Mouse (Mus musculus): ENCODE results near the gene Spata13. TPM values are rescaled to one million over a fixed set of nuclear protein-coding genes. Genes with fewer than 3 reads are reported as not detected.

Gene Spata13
- total and polyA plus RNA-seq, 2 experiments from 2014 or later, result 13.9 to 50.9 TPM

DNA sequence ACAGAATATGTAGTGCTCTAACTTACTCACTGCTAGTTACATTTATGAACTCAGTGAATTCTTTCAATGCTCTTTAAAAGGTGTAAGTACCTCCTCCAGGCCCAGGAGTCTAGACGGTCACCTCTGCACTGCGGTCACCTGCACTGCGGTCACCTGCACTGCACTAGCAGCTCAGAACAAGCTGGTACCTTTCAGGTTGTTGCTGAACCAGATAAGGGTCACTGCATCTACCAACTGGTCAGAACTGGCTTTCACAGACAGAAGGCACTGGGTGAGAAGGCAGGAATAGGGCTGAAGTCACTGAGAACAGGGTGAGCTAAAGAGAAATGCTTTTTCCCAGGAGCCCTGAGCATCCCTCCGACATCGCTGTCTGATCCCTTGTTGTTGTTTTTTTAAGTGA is 120.9 kb downstream of the Spata13 start:
- Histone ChIP-seq H3K4me3 (ENCODE audit: low read depth, low read length) (no peak overlapping the region), H3K27me3 (ENCODE audit: control insufficient read depth, insufficient read depth, low read length) (no peaks in the 10 kb centered on the region), H3K9me3 (replicated peaks; ENCODE audit: control insufficient read depth, low read length) (no peaks in the 10 kb centered on the region), H3K36me3 (replicated peaks; ENCODE audit: control insufficient read depth, insufficient read depth, low read length) (peaks cover 82% of the 10 kb centered on the region), H3K9ac (replicated peaks; ENCODE audit: low read depth, low read length) (no peak overlapping the region), H3K27ac (ENCODE audit: low read depth) (no peak overlapping the region), H3K4me2 (ENCODE audit: low read depth, low read length) (no peak overlapping the region), H3K4me1 (ENCODE audit: control insufficient read depth, insufficient read depth) (peaks cover 5% of the 10 kb centered on the region; the same call in 1 of the 2 replicates)
- ATAC-seq (ENCODE audit: insufficient read depth, low read depth) (no peak), DNase-seq (ENCODE audit: low spot score) (no peak)
- no peak for TF ChIP-seq EP300 (IDR thresholded peaks at IDR 0.05; ENCODE audit: low read depth)
- no peak for TF ChIP-seq CTCF (IDR thresholded peaks at IDR 0.05; ENCODE audit: low read depth)
- WGBS, result 95% methylated on average over 5 of the region's 5 CpGs

DNA sequence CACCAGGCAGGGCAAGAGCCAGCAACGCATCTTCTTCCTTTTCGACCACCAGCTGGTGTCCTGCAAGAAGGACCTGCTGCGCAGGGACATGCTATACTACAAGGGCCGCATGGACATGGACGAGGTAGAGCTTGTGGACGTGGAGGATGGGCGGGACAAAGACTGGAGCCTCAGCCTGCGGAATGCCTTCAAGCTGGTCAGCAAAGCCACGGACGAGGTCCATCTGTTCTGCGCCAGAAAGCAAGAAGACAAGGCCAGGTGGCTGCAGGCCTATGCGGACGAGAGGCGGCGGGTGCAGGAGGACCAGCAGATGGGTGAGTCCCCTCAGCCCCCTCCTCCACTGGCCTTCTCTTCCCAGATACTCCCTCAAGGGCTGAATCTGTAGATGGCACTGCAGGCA is 122.5 kb downstream of the Spata13 start:
- TF ChIP-seq EP300 (IDR thresholded peaks at IDR 0.05; ENCODE audit: low read depth) (no peak), CTCF (IDR thresholded peaks at IDR 0.05; ENCODE audit: low read depth) (no peak)
- H3K27ac ChIP-seq (ENCODE audit: low read depth), result no peak overlapping the region
- H3K9me3 ChIP-seq (replicated peaks; ENCODE audit: control insufficient read depth, low read length), result no peaks in the 10 kb centered on the region
- H3K4me2 ChIP-seq (ENCODE audit: low read depth, low read length), result no peak overlapping the region
- DNase-seq (ENCODE audit: low spot score) (no peak), ATAC-seq (ENCODE audit: insufficient read depth, low read depth) (no peak)
- 81% methylated on average over 15 of the region's 15 CpGs for WGBS
- H3K4me1 ChIP-seq (ENCODE audit: control insufficient read depth, insufficient read depth), result no peaks in the 10 kb centered on the region
- no peak overlapping the region for H3K4me3 ChIP-seq (ENCODE audit: low read depth, low read length)
- peaks cover 90% of the 10 kb centered on the region for H3K36me3 ChIP-seq (replicated peaks; ENCODE audit: control insufficient read depth, insufficient read depth, low read length)
- H3K9ac ChIP-seq (replicated peaks; ENCODE audit: low read depth, low read length), result no peak overlapping the region
- H3K27me3 ChIP-seq (ENCODE audit: control insufficient read depth, insufficient read depth, low read length), result no peaks in the 10 kb centered on the region

DNA sequence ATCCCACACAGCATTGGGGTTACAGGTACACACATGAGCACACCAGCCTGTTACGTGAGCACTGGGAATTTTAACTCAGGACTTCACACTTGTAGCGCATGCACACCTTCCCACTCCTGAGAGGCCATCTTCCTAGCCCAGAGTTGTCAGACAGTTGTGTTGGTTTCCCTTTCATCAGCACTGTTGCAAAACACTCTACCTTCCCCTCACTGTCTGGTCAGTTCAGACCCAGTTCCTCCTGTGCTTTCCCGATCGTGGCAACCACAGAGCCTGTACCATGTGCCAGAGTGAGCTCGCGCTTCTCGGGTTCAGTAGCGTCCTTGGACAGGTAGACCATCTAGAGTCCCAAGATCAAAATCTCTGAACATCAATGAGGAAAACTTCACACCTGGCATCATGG is 123.5 kb downstream of the Spata13 start:
- no peak overlapping the region for H3K4me2 ChIP-seq (ENCODE audit: low read depth, low read length)
- H3K27me3 ChIP-seq (ENCODE audit: control insufficient read depth, insufficient read depth, low read length), result no peaks in the 10 kb centered on the region
- no peak for ATAC-seq (ENCODE audit: insufficient read depth, low read depth)
- peaks cover 93% of the 10 kb centered on the region for H3K36me3 ChIP-seq (replicated peaks; ENCODE audit: control insufficient read depth, insufficient read depth, low read length)
- H3K4me1 ChIP-seq (ENCODE audit: control insufficient read depth, insufficient read depth), result no peaks in the 10 kb centered on the region
- no peak for DNase-seq (ENCODE audit: low spot score)
- no peak overlapping the region for H3K4me3 ChIP-seq (ENCODE audit: low read depth, low read length)
- no peaks in the 10 kb centered on the region for H3K9me3 ChIP-seq (replicated peaks; ENCODE audit: control insufficient read depth, low read length)
- no peak overlapping the region for H3K27ac ChIP-seq (ENCODE audit: low read depth)
- 88% methylated on average over 8 of the region's 8 CpGs for WGBS
- TF ChIP-seq CTCF (IDR thresholded peaks at IDR 0.05; ENCODE audit: low read depth) (no peak), EP300 (IDR thresholded peaks at IDR 0.05; ENCODE audit: low read depth) (no peak)
- no peak overlapping the region for H3K9ac ChIP-seq (replicated peaks; ENCODE audit: low read depth, low read length)

DNA sequence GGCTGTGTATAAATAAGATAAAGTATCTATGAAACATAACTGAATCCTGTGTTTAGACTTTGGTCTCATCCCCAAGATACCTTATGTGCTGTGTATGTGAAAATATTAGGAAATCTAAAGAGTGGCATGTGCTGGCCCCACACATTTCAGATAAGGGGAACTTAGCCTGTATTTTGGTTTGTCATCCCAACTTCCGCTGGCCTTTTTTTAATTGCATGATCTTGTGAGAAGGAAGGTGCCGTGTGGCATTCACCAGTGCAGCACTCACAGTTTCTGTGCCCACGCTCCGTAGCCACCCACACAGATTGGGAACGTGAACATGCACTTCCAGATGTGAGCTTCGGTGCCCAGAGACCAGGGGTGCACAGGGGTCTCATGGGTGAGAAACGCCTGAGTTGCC is 123.9 kb downstream of the Spata13 start:
- Histone ChIP-seq H3K9me3 (replicated peaks; ENCODE audit: control insufficient read depth, low read length) (no peaks in the 10 kb centered on the region), H3K4me1 (ENCODE audit: control insufficient read depth, insufficient read depth) (no peaks in the 10 kb centered on the region), H3K27me3 (ENCODE audit: control insufficient read depth, insufficient read depth, low read length) (no peaks in the 10 kb centered on the region), H3K27ac (ENCODE audit: low read depth) (no peak overlapping the region), H3K9ac (replicated peaks; ENCODE audit: low read depth, low read length) (no peak overlapping the region), H3K36me3 (replicated peaks; ENCODE audit: control insufficient read depth, insufficient read depth, low read length) (peaks cover 98% of the 10 kb centered on the region), H3K4me2 (ENCODE audit: low read depth, low read length) (no peak overlapping the region), H3K4me3 (ENCODE audit: low read depth, low read length) (no peak overlapping the region)
- DNase-seq (ENCODE audit: low spot score) (no peak), ATAC-seq (ENCODE audit: insufficient read depth, low read depth) (no peak)
- 95% methylated on average over 7 of the region's 7 CpGs for WGBS
- no peak for TF ChIP-seq EP300 (IDR thresholded peaks at IDR 0.05; ENCODE audit: low read depth)
- no peak for TF ChIP-seq CTCF (IDR thresholded peaks at IDR 0.05; ENCODE audit: low read depth)

DNA sequence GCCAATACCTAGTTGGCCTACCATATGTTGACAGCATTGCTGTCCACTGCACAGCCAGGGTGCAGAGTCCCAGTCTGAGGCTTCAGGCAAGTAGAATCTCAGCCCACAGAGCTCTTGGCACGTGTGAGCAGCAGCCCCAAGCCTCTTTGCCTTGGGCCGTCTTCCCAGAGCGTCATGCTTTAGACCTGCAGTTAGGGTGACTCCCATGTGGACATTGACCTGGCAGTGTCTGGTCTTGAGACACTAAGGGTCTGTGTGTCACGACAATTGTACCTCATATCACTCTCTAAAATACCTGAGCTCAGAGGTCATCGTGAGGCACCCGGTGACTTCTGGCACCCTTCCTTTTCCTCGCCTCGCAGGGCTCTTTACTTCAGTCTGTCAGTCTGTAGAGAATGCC is 125.3 kb downstream of the Spata13 start:
- DNase-seq (ENCODE audit: low spot score), result no peak
- TF ChIP-seq CTCF (IDR thresholded peaks at IDR 0.05; ENCODE audit: low read depth), result no peak
- no peak for TF ChIP-seq EP300 (IDR thresholded peaks at IDR 0.05; ENCODE audit: low read depth)
- peaks cover 85% of the 10 kb centered on the region for H3K36me3 ChIP-seq (replicated peaks; ENCODE audit: control insufficient read depth, insufficient read depth, low read length)
- 90% methylated on average over 8 of the region's 8 CpGs for WGBS
- H3K27ac ChIP-seq (ENCODE audit: low read depth), result no peak overlapping the region
- H3K9me3 ChIP-seq (replicated peaks; ENCODE audit: control insufficient read depth, low read length), result no peaks in the 10 kb centered on the region
- H3K4me1 ChIP-seq (ENCODE audit: control insufficient read depth, insufficient read depth), result peaks cover 3% of the 10 kb centered on the region; the same call in 1 of the 2 replicates
- no peaks in the 10 kb centered on the region for H3K27me3 ChIP-seq (ENCODE audit: control insufficient read depth, insufficient read depth, low read length)
- H3K4me3 ChIP-seq (ENCODE audit: low read depth, low read length), result no peak overlapping the region
- no peak for ATAC-seq (ENCODE audit: insufficient read depth, low read depth)
- no peak overlapping the region for H3K9ac ChIP-seq (replicated peaks; ENCODE audit: low read depth, low read length)
- no peak overlapping the region for H3K4me2 ChIP-seq (ENCODE audit: low read depth, low read length)

DNA sequence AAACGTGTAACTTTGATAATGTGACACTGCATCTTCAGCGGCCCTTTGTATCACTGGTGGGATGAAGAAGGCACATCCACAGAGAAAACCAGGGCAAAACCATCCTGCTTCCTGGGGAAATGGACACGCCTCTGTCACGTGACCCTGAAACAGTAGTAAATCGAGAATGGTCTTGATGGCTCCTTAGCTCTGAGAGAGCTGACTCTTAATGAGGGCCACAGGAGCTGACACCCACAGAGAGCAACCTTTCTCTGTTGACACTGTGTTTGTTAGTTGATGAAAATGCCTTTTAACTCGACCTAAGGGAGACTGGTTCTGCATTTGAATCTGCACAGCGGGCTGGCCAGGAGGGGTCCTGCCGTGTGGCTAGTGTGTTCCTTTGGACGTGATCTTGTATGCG is 128.0 kb downstream of the Spata13 start:
- Histone ChIP-seq H3K9me3 (replicated peaks; ENCODE audit: control insufficient read depth, low read length) (no peaks in the 10 kb centered on the region), H3K27ac (ENCODE audit: low read depth) (no peak overlapping the region), H3K27me3 (ENCODE audit: control insufficient read depth, insufficient read depth, low read length) (no peaks in the 10 kb centered on the region), H3K4me2 (ENCODE audit: low read depth, low read length) (no peak overlapping the region), H3K4me3 (ENCODE audit: low read depth, low read length) (no peak overlapping the region), H3K4me1 (ENCODE audit: control insufficient read depth, insufficient read depth) (peaks cover 24% of the 10 kb centered on the region), H3K9ac (replicated peaks; ENCODE audit: low read depth, low read length) (no peak overlapping the region), H3K36me3 (replicated peaks; ENCODE audit: control insufficient read depth, insufficient read depth, low read length) (peaks cover 59% of the 10 kb centered on the region)
- DNase-seq (ENCODE audit: low spot score) (no peak), ATAC-seq (ENCODE audit: insufficient read depth, low read depth) (no peak)
- WGBS, result 82% methylated on average over 10 of the region's 10 CpGs
- TF ChIP-seq EP300 (IDR thresholded peaks at IDR 0.05; ENCODE audit: low read depth), result no peak

All from heart, postnatal 0 days (tissue).